Mouse (Mus musculus) heart, embryonic 11.5 days (tissue): ENCODE data around the gene Avpr1a. TPM values are rescaled to one million over a fixed set of nuclear protein-coding genes. Genes with fewer than 3 reads are reported as not detected.

Source experiments
- ATAC-seq: fragments of 200-750 bp; cut with Nextera tagmentation; replicated peaks from 2 replicates; pipeline ENCODE4 v1.8.0; 2017; ENCODE audit warnings: moderate library complexity; ENCODE audit not compliant: insufficient number of reproducible peaks, low FRiP score, low TSS enrichment
- H3K27ac ChIP-seq: fragments of 300-500 bp; sonication (generic); 2 replicates; pipeline ENCODE4 v1.5.1; 2014; ENCODE audit warnings: mild to moderate bottlenecking, low read depth, low read length
- H3K27me3 ChIP-seq: fragments of 300-500 bp; sonication (generic); 2 replicates; pipeline ENCODE4 v1.6.1; 2014; ENCODE audit warnings: mild to moderate bottlenecking, low read length, mixed read lengths; ENCODE audit not compliant: control insufficient read depth, insufficient read depth
- H3K36me3 ChIP-seq: fragments of 300-500 bp; sonication (generic); 2 replicates; pipeline ENCODE4 v1.6.1; 2014; ENCODE audit warnings: mild to moderate bottlenecking, low read length, moderate library complexity, mixed read lengths; ENCODE audit not compliant: control insufficient read depth, insufficient read depth
- H3K4me1 ChIP-seq: fragments of 300-500 bp; sonication (generic); 2 replicates; pipeline ENCODE4 v1.6.1; 2014; ENCODE audit warnings: low read length; ENCODE audit not compliant: control insufficient read depth, insufficient read depth
- H3K4me2 ChIP-seq: fragments of 300-500 bp; sonication (generic); 2 replicates; pipeline ENCODE4 v1.6.1; 2014; ENCODE audit warnings: mild to moderate bottlenecking, moderate library complexity
- H3K4me3 ChIP-seq: fragments of 300-500 bp; sonication (generic); 2 replicates; pipeline ENCODE4 v1.5.1; 2014; ENCODE audit warnings: low read depth, low read length
- H3K9ac ChIP-seq: fragments of 300-500 bp; sonication (generic); 2 replicates; pipeline ENCODE4 v1.6.1; 2014; ENCODE audit warnings: mild to moderate bottlenecking, low read depth, low read length, moderate library complexity
- H3K9me3 ChIP-seq: fragments of 300-500 bp; sonication (generic); replicated peaks from 2 replicates; pipeline ENCODE4 v1.6.1; 2016; ENCODE audit warnings: low read length; ENCODE audit not compliant: control insufficient read depth
- WGBS: fragments of 180-500 bp; shearing (Covaris S2); extraction: QIAGEN DNeasy Blood & Tissue Kit; methylation state at CpG from one replicate; pipeline ENCODE4 v1.1.7; 2014; ENCODE audit not compliant: insufficient replicate concordance; 5-methylcytosine and 5-hydroxymethylcytosine counted together
- polyA plus RNA-seq: library from polyadenylated mRNA; unstranded; fragments of >200 nt; fragmentation: Nextera tagmentation; extraction: Ambion mirVana; gene quantifications from 2 replicates; pipeline ENCODE4 v1.2.1, GENCODE M21; 2014

The Avpr1a gene
- 0.17 TPM in 1 of 2 replicates, not detected in the other for polyA plus RNA-seq

- Histone ChIP-seq H3K4me2 (peak within 1 kb of the TSS; percentile 80), H3K36me3 (no peaks in the 10 kb centered on the region), H3K27ac (no peak within 1 kb of the TSS), H3K9ac (peak within 1 kb of the TSS; percentile 43; the same call in 1 of the 2 replicates), H3K27me3 (peaks cover 30% of the 10 kb centered on the region), H3K4me3 (peak within 1 kb of the TSS; percentile 46), H3K9me3 (no peaks in the 10 kb centered on the region), H3K4me1 (peaks cover 7% of the 10 kb centered on the region; the same call in 1 of the 2 replicates)
- WGBS = 5% methylated on average over 34 of the region's 34 CpGs
- no peak; the same call in 1 of the 2 replicates for ATAC-seq
These were observed at the start of gene Avpr1a for GRCm38 (mm10) chr10:122447861-122448716. TSS of gene Avpr1a (plus strand) at chr10:122448499.

- Histone ChIP-seq H3K4me3 (no peak overlapping the region), H3K27ac (no peak overlapping the region), H3K4me2 (no peak overlapping the region), H3K9ac (no peak overlapping the region), H3K9me3 (no peaks in the 10 kb centered on the region), H3K27me3 (no peaks in the 10 kb centered on the region), H3K4me1 (no peaks in the 10 kb centered on the region), H3K36me3 (no peaks in the 10 kb centered on the region)
- no peak for ATAC-seq
- WGBS = 46% methylated on average over 1 of the region's 1 CpGs
These were observed 46.0 kb upstream of the Avpr1a start for GRCm38 (mm10) chr10:122402270-122402669.

- Histone ChIP-seq H3K9ac (no peak overlapping the region), H3K9me3 (no peaks in the 10 kb centered on the region)
- no peak for ATAC-seq
These were observed 42.0 kb upstream of the Avpr1a start for GRCm38 (mm10) chr10:122406333-122406732.

GRCm38 (mm10) chr10:122408697-122409409, 39.4 kb upstream of the Avpr1a start:
- no peak overlapping the region for H3K27ac ChIP-seq
- WGBS = 74% methylated on average over 7 of the region's 7 CpGs
- H3K4me2 ChIP-seq = no peak overlapping the region
- H3K9me3 ChIP-seq = no peaks in the 10 kb centered on the region
- no peaks in the 10 kb centered on the region for H3K36me3 ChIP-seq
- no peaks in the 10 kb centered on the region for H3K27me3 ChIP-seq
- ATAC-seq = no peak
- no peak overlapping the region for H3K4me3 ChIP-seq
- H3K4me1 ChIP-seq = no peaks in the 10 kb centered on the region
- H3K9ac ChIP-seq = no peak overlapping the region

More at GRCm38 (mm10) chr10:122406333-122406732, 42.0 kb upstream of the Avpr1a start:
- Histone ChIP-seq H3K4me2 (no peak overlapping the region), H3K27me3 (no peaks in the 10 kb centered on the region), H3K36me3 (no peaks in the 10 kb centered on the region), H3K27ac (no peak overlapping the region), H3K4me3 (no peak overlapping the region), H3K4me1 (no peaks in the 10 kb centered on the region)
- 93% methylated on average over 6 of the region's 6 CpGs for WGBS

- Histone ChIP-seq H3K4me1 (no peaks in the 10 kb centered on the region), H3K36me3 (no peaks in the 10 kb centered on the region), H3K9ac (no peak overlapping the region), H3K27ac (no peak overlapping the region), H3K4me3 (no peak overlapping the region), H3K27me3 (no peaks in the 10 kb centered on the region), H3K4me2 (no peak overlapping the region), H3K9me3 (no peaks in the 10 kb centered on the region)
- 69% methylated on average over 2 of the region's 2 CpGs for WGBS
- ATAC-seq = no peak
These were observed 37.5 kb upstream of the Avpr1a start for GRCm38 (mm10) chr10:122410791-122411190.

DNA sequence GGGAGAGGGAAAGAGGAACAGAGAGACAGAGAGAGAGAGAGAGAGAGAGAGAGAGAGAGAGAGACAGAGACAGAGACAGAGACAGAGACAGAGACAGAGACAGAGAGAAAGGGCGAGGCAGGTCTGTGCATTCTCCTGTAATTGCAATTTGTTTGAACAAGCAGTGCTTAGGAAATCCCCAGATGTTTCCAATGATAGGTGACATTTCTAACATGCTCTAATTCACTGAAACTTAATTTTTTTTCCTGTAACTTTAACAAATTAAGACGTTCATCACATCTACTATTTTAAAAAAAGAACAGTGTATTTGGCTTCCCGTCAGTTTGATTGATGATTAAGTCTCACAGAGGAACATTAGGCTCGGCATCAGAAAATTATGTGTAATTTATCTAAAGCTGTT, 15.6 kb upstream of the Avpr1a start:
- no peak for ATAC-seq
- Histone ChIP-seq H3K4me3 (no peak overlapping the region), H3K9ac (no peak overlapping the region), H3K27ac (no peak overlapping the region), H3K36me3 (no peaks in the 10 kb centered on the region), H3K4me2 (no peak overlapping the region), H3K4me1 (no peaks in the 10 kb centered on the region), H3K9me3 (no peaks in the 10 kb centered on the region), H3K27me3 (no peaks in the 10 kb centered on the region)
- 50% methylated on average over 4 of the region's 4 CpGs for WGBS

- 42% methylated on average over 5 of the region's 10 CpGs for WGBS
- no peaks in the 10 kb centered on the region for H3K36me3 ChIP-seq
- H3K27me3 ChIP-seq = peaks cover 30% of the 10 kb centered on the region
- no peaks in the 10 kb centered on the region for H3K9me3 ChIP-seq
- peaks cover 7% of the 10 kb centered on the region; the same call in 1 of the 2 replicates for H3K4me1 ChIP-seq
- no peak overlapping the region for H3K4me3 ChIP-seq
- no peak overlapping the region for H3K4me2 ChIP-seq
- H3K9ac ChIP-seq = no peak overlapping the region
- no peak overlapping the region for H3K27ac ChIP-seq
- no peak for ATAC-seq
These were observed 1.0 kb upstream of the Avpr1a start for GRCm38 (mm10) chr10:122447275-122447674.

- ATAC-seq = peak; percentile 42; the same call in 1 of the 2 replicates
- H3K4me3 ChIP-seq = peak overlapping the region; percentile 46
- peaks cover 7% of the 10 kb centered on the region; the same call in 1 of the 2 replicates for H3K4me1 ChIP-seq
- H3K4me2 ChIP-seq = peak overlapping the region; percentile 80
- 3% methylated on average over 68 of the region's 70 CpGs for WGBS
- H3K27me3 ChIP-seq = peaks cover 30% of the 10 kb centered on the region
- peak overlapping the region; percentile 43; the same call in 1 of the 2 replicates for H3K9ac ChIP-seq
- no peak overlapping the region for H3K27ac ChIP-seq
- no peaks in the 10 kb centered on the region for H3K36me3 ChIP-seq
- H3K9me3 ChIP-seq = no peaks in the 10 kb centered on the region
These were observed 665 bp downstream of the Avpr1a start for GRCm38 (mm10) chr10:122448717-122449611.
